Mouse (Mus musculus) retina, adult 2 months (tissue): ENCODE measurements around the gene Ercc5.
A peak's percentile ranks its signal among the peaks of the same experiment; 100 is the strongest.

ENCODE experiments used
- DNase-seq: peaks from one replicate; pipeline ENCODE4 v3.0.0-alpha.2; 2012; ENCODE audit warnings: low read depth, low spot score

The Ercc5 gene

GRCm38 (mm10) chr1:44173903-44174302, 26.4 kb downstream of the Ercc5 start:
- DNase-seq: no peak

GRCm38 (mm10) chr1:44178086-44178485, 30.5 kb downstream of the Ercc5 start:
- DNase-seq: no peak

GRCm38 (mm10) chr1:44186396-44186795, 38.9 kb downstream of the Ercc5 start:
- no peak for DNase-seq

- no peak for DNase-seq
Observed at GRCm38 (mm10) chr1:44198273-44199171, 51.0 kb downstream of the Ercc5 start.

GRCm38 (mm10) chr1:44202876-44203275, 55.3 kb downstream of the Ercc5 start:
- no peak for DNase-seq

- no peak for DNase-seq
Observed at GRCm38 (mm10) chr1:44214443-44214842, 66.9 kb downstream of the Ercc5 start.

GRCm38 (mm10) chr1:44216352-44217116, 69.0 kb downstream of the Ercc5 start:
- no peak for DNase-seq

GRCm38 (mm10) chr1:44217118-44217517, 69.6 kb downstream of the Ercc5 start:
- DNase-seq: no peak

GRCm38 (mm10) chr1:44218876-44219275, 71.3 kb downstream of the Ercc5 start, which contains the start of gene Mettl21e:
Gene Mettl21e (minus strand): TSS chr1:44218961.
- DNase-seq: no peak

GRCm38 (mm10) chr1:44229044-44229443, 81.5 kb downstream of the Ercc5 start:
- peak; percentile 0 for DNase-seq
